Mouse (Mus musculus) ovary, postnatal 36 days (tissue): ENCODE data around the gene Il5ra.

Experiments used
- DNase-seq: peaks from one replicate; pipeline ENCODE4 v3.0.0; 2022; ENCODE audit warnings: low spot score, mixed read lengths

The Il5ra gene

GRCm38 (mm10) chr6:106738229-106738628 lies 10.6 kb downstream of the Il5ra start:
- DNase-seq = no peak

- DNase-seq = no peak
These were observed 16.3 kb downstream of the Il5ra start for GRCm38 (mm10) chr6:106732563-106732962.

- no peak for DNase-seq
These were observed 19.0 kb downstream of the Il5ra start for GRCm38 (mm10) chr6:106729682-106730314.

GRCm38 (mm10) chr6:106727703-106728102 lies 21.1 kb downstream of the Il5ra start:
- no peak for DNase-seq

GRCm38 (mm10) chr6:106726078-106726477 lies 22.8 kb downstream of the Il5ra start:
- no peak for DNase-seq

GRCm38 (mm10) chr6:106725642-106726041 lies 23.2 kb downstream of the Il5ra start:
- DNase-seq = no peak

- DNase-seq = no peak
These were observed 43.3 kb downstream of the Il5ra start for GRCm38 (mm10) chr6:106705506-106706035.

- DNase-seq = no peak
These were observed 46.9 kb downstream of the Il5ra start for GRCm38 (mm10) chr6:106701931-106702330.

GRCm38 (mm10) chr6:106675581-106675980 lies 73.3 kb downstream of the Il5ra start:
- DNase-seq = no peak

GRCm38 (mm10) chr6:106663780-106664651 lies 84.8 kb downstream of the Il5ra start:
- DNase-seq = peak; percentile 33
